Mouse (Mus musculus): Measurements from ENCODE around the gene Tex19.1. TPM values are rescaled to one million over a fixed set of nuclear protein-coding genes. Genes with fewer than 3 reads are reported as not detected.
"Not testable (repeated sequence)": the region's sequence is repeated elsewhere in the genome, so short reads cannot be mapped to it uniquely, and the experiment has no call there.

Tex19.1 gene
- 0.09 TPM in 1 of 2 replicates, not detected in the other for polyA plus RNA-seq (2015; fragmentation: Nextera tagmentation; extraction: Ambion mirVana)

GRCm38 (mm10) chr11:121145865-121146264 lies at the start of gene Tex19.1:
Gene Tex19.1 (plus strand): TSS chr11:121146143.
- no peak within 1 kb of the TSS for H3K27ac ChIP-seq
- no peaks in the 10 kb centered on the region for H3K27me3 ChIP-seq
- H3K9ac ChIP-seq = no peak within 1 kb of the TSS
- no peak within 1 kb of the TSS for H3K4me3 ChIP-seq
- no peak for ATAC-seq (ENCODE audit: borderline replicate concordance, extremely low read depth, low FRiP score, low TSS enrichment)
- 91% methylated on average over 22 of the region's 22 CpGs for WGBS
- H3K36me3 ChIP-seq = no peaks in the 10 kb centered on the region
- no peaks in the 10 kb centered on the region for H3K9me3 ChIP-seq
- H3K4me1 ChIP-seq = no peaks in the 10 kb centered on the region
- no peak within 1 kb of the TSS for H3K4me2 ChIP-seq

GRCm38 (mm10) chr11:121099762-121100161 lies 46.2 kb upstream of the Tex19.1 start:
- Histone ChIP-seq H3K27ac (no peak overlapping the region), H3K4me1 (0 out of 2 replicates have a peak, but pooled peaks cover 7% of the 10 kb centered on the region), H3K36me3 (no peaks in the 10 kb centered on the region), H3K27me3 (no peaks in the 10 kb centered on the region), H3K4me3 (no peak overlapping the region), H3K4me2 (no peak overlapping the region), H3K9ac (no peak overlapping the region), H3K9me3 (no peaks in the 10 kb centered on the region)
- 58% methylated on average over 7 of the region's 7 CpGs for WGBS
- ATAC-seq (ENCODE audit: borderline replicate concordance, extremely low read depth, low FRiP score, low TSS enrichment) = no peak

DNA sequence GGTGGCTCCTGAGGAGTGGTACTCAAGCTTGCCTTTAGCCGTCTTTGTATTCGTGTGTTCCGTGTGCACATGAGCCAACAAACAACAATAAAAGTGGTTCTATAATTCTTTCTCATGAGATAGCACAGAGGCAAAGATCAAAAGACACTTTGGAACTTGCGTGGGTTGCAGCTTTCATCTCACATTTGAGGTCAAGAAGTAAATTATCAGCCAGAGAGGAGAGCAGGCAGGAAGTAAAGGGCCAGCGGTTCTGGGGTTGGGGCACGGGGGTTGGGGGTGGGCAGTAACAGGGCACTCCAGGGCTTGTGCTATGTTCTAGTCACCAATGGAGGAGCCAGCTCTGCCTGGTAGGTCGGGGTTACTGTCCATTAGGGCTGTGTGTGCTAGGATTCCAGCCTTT lies 45.3 kb upstream of the Tex19.1 start:
- no peak for ATAC-seq (ENCODE audit: borderline replicate concordance, extremely low read depth, low FRiP score, low TSS enrichment)
- Histone ChIP-seq H3K4me1 (0 out of 2 replicates have a peak, but pooled peaks cover 4% of the 10 kb centered on the region), H3K4me3 (no peak overlapping the region), H3K9me3 (no peaks in the 10 kb centered on the region), H3K27me3 (no peaks in the 10 kb centered on the region), H3K4me2 (no peak overlapping the region), H3K27ac (no peak overlapping the region), H3K36me3 (no peaks in the 10 kb centered on the region), H3K9ac (no peak overlapping the region)
- 32% methylated on average over 7 of the region's 7 CpGs for WGBS

DNA sequence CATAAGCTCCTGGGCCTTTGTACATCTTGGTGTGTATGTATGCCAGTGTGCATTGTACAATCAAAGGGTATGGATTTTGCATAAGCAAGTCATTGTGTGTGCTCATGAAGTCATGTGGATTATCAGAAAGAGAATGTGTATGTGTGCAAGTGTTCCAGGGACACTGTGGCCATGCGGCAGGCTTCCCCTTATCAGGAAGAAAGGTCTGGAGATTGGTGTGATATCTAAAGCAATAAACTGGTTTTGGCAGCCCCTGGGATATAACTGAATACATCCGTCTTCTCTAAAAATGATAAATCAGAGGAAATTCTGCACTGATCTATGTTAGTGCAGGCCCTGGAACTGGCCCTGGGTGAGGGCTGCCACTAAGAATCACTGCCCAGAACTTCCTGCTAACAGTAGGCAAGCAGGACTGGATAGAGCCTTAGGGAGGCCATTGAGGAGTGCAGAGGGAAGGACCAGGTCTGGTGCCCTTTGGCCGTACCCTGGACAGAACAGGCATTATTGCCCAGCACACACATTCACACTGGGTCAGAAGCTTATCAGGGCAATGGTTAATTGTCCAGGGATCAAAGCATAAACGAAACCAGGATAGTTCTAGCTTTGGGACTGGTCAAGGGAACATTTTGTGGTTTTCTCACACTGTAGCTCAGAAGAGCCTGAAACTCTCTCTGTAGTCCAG lies 44.7 kb upstream of the Tex19.1 start:
- Histone ChIP-seq H3K4me3 (no peak overlapping the region), H3K27ac (no peak overlapping the region), H3K27me3 (no peaks in the 10 kb centered on the region), H3K4me1 (0 out of 2 replicates have a peak, but pooled peaks cover 4% of the 10 kb centered on the region), H3K4me2 (no peak overlapping the region), H3K36me3 (no peaks in the 10 kb centered on the region), H3K9me3 (no peaks in the 10 kb centered on the region), H3K9ac (no peak overlapping the region)
- WGBS = 71% methylated on average over 4 of the region's 4 CpGs
- no peak for ATAC-seq (ENCODE audit: borderline replicate concordance, extremely low read depth, low FRiP score, low TSS enrichment)

GRCm38 (mm10) chr11:121107242-121107641 lies 38.7 kb upstream of the Tex19.1 start:
- peaks cover 38% of the 10 kb centered on the region for H3K4me1 ChIP-seq
- ATAC-seq (ENCODE audit: borderline replicate concordance, extremely low read depth, low FRiP score, low TSS enrichment); H3K4me3 ChIP-seq; H3K9me3 ChIP-seq; H3K9ac ChIP-seq; H3K36me3 ChIP-seq; H3K4me2 ChIP-seq; H3K27ac ChIP-seq; H3K27me3 ChIP-seq: not testable (repeated sequence)
- WGBS = 79% methylated on average over 1 of the region's 1 CpGs

DNA sequence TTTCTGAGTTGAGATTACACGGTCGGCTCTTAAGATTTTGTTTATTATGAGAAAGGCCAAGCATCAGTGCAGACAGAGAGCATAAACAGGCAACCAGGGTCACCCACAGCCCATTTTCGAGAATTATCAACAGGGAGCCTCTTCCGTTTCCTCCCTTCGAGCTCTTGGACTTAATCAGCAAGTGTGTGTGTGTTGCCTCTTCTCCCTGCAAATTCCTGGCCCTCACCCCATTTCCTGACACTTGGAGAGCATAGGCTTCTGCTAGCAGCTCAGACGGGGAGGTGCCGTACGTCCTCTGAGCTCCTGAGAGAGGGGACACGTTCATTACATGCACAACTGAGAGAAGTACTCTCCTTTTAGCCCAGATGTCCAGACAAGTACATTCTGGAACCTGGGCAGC lies 37.9 kb upstream of the Tex19.1 start:
- peak; percentile 47; the same call in 1 of the 2 replicates for ATAC-seq (ENCODE audit: borderline replicate concordance, extremely low read depth, low FRiP score, low TSS enrichment)
- 18% methylated on average over 9 of the region's 9 CpGs for WGBS
- no peak overlapping the region for H3K4me2 ChIP-seq
- H3K4me1 ChIP-seq = peaks cover 39% of the 10 kb centered on the region
- no peaks in the 10 kb centered on the region for H3K27me3 ChIP-seq
- H3K9ac ChIP-seq = no peak overlapping the region
- H3K4me3 ChIP-seq = no peak overlapping the region
- H3K27ac ChIP-seq = peak overlapping the region; percentile 36
- H3K36me3 ChIP-seq = no peaks in the 10 kb centered on the region
- no peaks in the 10 kb centered on the region for H3K9me3 ChIP-seq

GRCm38 (mm10) chr11:121109986-121110385 lies 36.0 kb upstream of the Tex19.1 start:
- no peaks in the 10 kb centered on the region for H3K27me3 ChIP-seq
- H3K9ac ChIP-seq = no peak overlapping the region
- no peak overlapping the region for H3K4me3 ChIP-seq
- peak; percentile 63; the same call in 1 of the 2 replicates for ATAC-seq (ENCODE audit: borderline replicate concordance, extremely low read depth, low FRiP score, low TSS enrichment)
- 2% methylated on average over 2 of the region's 2 CpGs for WGBS
- no peak overlapping the region for H3K27ac ChIP-seq
- no peaks in the 10 kb centered on the region for H3K36me3 ChIP-seq
- H3K4me2 ChIP-seq = no peak overlapping the region
- no peaks in the 10 kb centered on the region for H3K9me3 ChIP-seq
- H3K4me1 ChIP-seq = peaks cover 39% of the 10 kb centered on the region

DNA sequence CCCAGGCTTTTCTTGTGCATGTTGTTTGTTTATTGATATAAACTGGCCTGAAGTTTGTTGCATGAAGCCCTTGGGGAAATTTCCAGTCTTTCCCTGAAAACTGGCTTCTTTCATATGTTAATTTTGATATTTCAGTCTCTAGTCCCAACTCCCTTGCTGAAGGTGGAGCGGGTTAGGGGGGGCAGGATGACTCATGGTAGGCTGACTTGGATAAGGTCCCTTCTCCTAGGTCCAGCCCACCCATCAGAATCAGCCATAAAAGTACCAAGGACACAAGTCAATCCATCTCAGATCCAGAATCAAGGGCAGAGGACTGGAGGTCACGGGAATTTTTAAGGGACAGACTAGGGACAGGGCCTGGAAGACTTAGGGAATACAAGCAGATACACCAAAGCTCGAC lies 34.9 kb upstream of the Tex19.1 start:
- no peak overlapping the region for H3K9ac ChIP-seq
- H3K4me2 ChIP-seq = no peak overlapping the region
- no peaks in the 10 kb centered on the region for H3K27me3 ChIP-seq
- 83% methylated on average over 3 of the region's 3 CpGs for WGBS
- no peaks in the 10 kb centered on the region for H3K9me3 ChIP-seq
- no peaks in the 10 kb centered on the region for H3K36me3 ChIP-seq
- H3K4me3 ChIP-seq = no peak overlapping the region
- H3K27ac ChIP-seq = no peak overlapping the region
- ATAC-seq (ENCODE audit: borderline replicate concordance, extremely low read depth, low FRiP score, low TSS enrichment) = no peak
- H3K4me1 ChIP-seq = peaks cover 39% of the 10 kb centered on the region

DNA sequence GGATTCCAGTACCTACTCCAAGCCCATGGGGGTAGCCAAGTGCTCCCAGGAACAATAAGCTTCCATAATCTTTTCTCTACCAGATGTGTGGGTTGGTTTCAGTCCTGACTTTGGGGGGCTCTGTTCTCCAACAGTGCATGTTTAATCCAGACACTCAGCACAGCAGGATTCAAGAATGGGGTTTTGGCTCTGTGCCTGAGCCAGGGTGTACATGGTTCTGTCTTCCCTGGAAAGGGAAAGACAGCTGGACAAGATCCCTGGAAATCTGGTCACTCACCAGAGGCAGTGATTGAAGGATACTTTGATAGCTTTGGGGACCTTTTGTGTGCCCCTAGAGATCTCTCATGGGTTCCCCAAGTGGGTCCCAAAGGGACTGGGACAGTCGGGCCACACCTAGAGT lies 34.3 kb upstream of the Tex19.1 start:
- Histone ChIP-seq H3K27ac (no peak overlapping the region), H3K27me3 (no peaks in the 10 kb centered on the region), H3K36me3 (no peaks in the 10 kb centered on the region), H3K4me2 (no peak overlapping the region), H3K4me1 (peaks cover 39% of the 10 kb centered on the region), H3K4me3 (no peak overlapping the region), H3K9me3 (no peaks in the 10 kb centered on the region), H3K9ac (no peak overlapping the region)
- peak; percentile 20; the same call in 1 of the 2 replicates for ATAC-seq (ENCODE audit: borderline replicate concordance, extremely low read depth, low FRiP score, low TSS enrichment)
- WGBS = 72% methylated on average over 1 of the region's 1 CpGs

DNA sequence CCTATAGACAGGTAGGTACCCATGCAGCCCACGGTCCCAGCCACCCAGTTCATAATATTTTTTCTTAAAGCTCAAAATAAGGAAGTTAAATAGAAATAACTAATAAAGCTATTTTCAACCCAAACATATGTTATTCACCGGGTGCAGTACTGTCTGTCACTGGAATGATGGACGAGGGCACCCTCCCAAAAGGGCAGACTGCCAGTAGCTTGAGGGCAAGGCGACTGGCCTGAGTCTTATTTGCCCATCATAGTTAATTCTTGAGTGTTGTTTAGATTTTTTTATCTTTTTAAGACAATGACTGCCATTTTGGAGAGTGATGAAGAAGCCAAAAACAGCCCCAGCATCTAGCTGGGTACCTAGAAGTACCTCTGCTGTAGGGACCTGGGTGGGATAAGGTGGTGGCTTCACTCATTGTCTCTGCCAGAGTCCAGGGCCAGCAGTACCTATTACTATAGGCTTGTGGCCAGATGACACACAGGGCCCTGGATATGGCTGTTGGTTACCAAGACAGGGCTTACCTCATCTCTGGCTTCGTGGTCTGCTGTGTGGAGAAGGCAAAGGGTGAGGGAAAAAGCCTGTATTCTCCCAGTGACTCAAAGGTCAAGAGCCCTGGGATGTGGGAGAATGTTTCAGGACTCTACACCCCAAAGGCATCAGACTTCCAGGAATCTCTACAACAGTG lies 33.7 kb upstream of the Tex19.1 start:
- Histone ChIP-seq H3K4me1 (peaks cover 39% of the 10 kb centered on the region), H3K4me3 (no peak overlapping the region), H3K27me3 (no peaks in the 10 kb centered on the region), H3K4me2 (no peak overlapping the region), H3K27ac (no peak overlapping the region), H3K9me3 (no peaks in the 10 kb centered on the region), H3K36me3 (no peaks in the 10 kb centered on the region), H3K9ac (no peak overlapping the region)
- 57% methylated on average over 5 of the region's 5 CpGs for WGBS
- no peak for ATAC-seq (ENCODE audit: borderline replicate concordance, extremely low read depth, low FRiP score, low TSS enrichment)

DNA sequence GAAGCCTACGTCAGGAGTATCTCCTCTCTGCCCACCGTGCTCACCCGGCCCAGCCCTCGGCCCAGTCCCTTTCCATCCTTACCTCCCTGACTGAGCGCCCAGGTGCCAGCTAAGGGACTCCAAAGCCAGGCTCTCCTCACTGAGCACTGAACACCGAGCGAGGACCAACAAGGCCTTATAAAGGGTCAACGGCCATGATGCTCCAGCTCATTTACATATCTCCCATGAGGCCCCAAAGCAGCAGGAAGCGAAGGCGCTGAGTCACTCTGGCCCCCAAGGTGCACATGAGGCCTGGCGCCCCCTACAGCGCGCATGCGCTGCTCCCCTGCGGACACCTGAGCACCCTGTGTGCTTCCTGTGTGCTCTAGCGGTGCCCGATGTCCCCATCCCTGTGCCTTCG lies 27.8 kb upstream of the Tex19.1 start:
- WGBS = 92% methylated on average over 18 of the region's 18 CpGs
- no peak overlapping the region for H3K4me2 ChIP-seq
- ATAC-seq (ENCODE audit: borderline replicate concordance, extremely low read depth, low FRiP score, low TSS enrichment) = no peak

GRCm38 (mm10) chr11:121118577-121118976 lies 27.4 kb upstream of the Tex19.1 start, which contains the start of gene Tex19.2:
Gene Tex19.2 (minus strand): TSS chr11:121118677.
- no peak within 1 kb of the TSS for H3K4me2 ChIP-seq
- WGBS = 68% methylated on average over 3 of the region's 3 CpGs
- 0 out of 2 replicates have a peak, but pooled peaks cover 7% of the 10 kb centered on the region for H3K4me1 ChIP-seq
- no peak within 1 kb of the TSS for H3K27ac ChIP-seq
- H3K27me3 ChIP-seq = no peaks in the 10 kb centered on the region
- H3K9ac ChIP-seq = no peak within 1 kb of the TSS
- no peaks in the 10 kb centered on the region for H3K36me3 ChIP-seq
- no peaks in the 10 kb centered on the region for H3K9me3 ChIP-seq
- H3K4me3 ChIP-seq = no peak within 1 kb of the TSS
- no peak for ATAC-seq (ENCODE audit: borderline replicate concordance, extremely low read depth, low FRiP score, low TSS enrichment)

More for the DNA sequence above, 27.8 kb upstream of the Tex19.1 start:
- no peaks in the 10 kb centered on the region for H3K27me3 ChIP-seq
- H3K9me3 ChIP-seq = no peaks in the 10 kb centered on the region
- H3K4me3 ChIP-seq = no peak overlapping the region
- H3K27ac ChIP-seq = no peak overlapping the region
- H3K4me1 ChIP-seq = 0 out of 2 replicates have a peak, but pooled peaks cover 7% of the 10 kb centered on the region
- H3K9ac ChIP-seq = no peak overlapping the region
- no peaks in the 10 kb centered on the region for H3K36me3 ChIP-seq

Data from lung, embryonic 15.5 days (tissue).